Mouse (Mus musculus): ENCODE measurements at regions not wholly inside any gene's neighbourhood (a gene's known extent, or its start where the extent isn't known, plus 50 kb on each side); places are given as distances from the start of the nearest gene placed in this dataset.

DNA sequence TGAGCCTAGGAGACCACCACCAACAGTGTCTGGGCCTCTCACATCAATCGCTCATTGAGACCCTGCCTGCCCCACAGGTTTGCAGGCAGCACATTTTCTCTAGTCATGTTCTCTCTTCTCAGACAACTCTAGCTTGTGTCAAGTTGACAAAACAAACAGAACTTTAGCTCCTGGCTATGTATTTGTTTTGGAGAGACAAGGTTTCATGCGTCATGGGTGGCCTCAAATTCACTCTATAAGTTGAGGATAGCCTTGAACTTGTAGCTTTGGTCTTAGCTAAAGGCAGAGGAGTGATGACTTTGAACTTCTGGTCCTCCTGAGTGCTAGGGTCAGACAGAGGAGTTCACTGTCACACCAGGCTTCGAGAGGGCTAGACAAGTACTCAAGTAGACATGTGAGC is 123.5 kb downstream of the Zfp706 start:
- Histone ChIP-seq H3K9me3 (0 out of 2 replicates have a peak, but pooled peaks cover 3% of the 10 kb centered on the region), H3K27me3 (no peaks in the 10 kb centered on the region), H3K4me1 (peaks cover 2% of the 10 kb centered on the region; the same call in 1 of the 2 replicates), H3K27ac (replicated peaks) (no peak overlapping the region), H3K36me3 (no peaks in the 10 kb centered on the region), H3K4me2 (replicated peaks) (no peak overlapping the region), H3K4me3 (no peak overlapping the region), H3K9ac (replicated peaks) (no peak overlapping the region)
- no peak for ATAC-seq (ENCODE audit: low FRiP score, low read depth)
- WGBS: 89% methylated on average over 3 of the region's 3 CpGs

DNA sequence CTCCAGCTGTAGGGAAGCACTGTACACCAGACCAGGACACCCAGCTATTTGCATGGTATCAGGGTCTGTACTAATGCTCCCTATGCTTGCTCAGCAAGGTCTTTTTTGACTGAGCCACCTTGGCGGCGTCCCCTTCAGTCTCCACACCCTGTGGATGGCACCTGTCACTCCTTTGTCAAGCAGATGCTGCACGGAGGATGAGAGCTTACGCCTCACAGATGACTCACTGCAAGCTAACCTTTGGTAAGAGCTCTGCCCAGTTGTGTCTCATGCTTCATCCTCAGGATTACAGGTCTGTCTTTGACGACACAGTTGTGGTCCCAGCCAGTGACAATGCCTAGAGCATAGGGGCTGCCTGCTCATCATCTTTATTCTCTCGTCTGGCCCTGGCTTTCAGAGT is 124.4 kb downstream of the Zfp706 start:
- Histone ChIP-seq H3K9me3 (0 out of 2 replicates have a peak, but pooled peaks cover 3% of the 10 kb centered on the region), H3K36me3 (no peaks in the 10 kb centered on the region), H3K9ac (replicated peaks) (no peak overlapping the region), H3K4me2 (replicated peaks) (no peak overlapping the region), H3K4me3 (no peak overlapping the region), H3K4me1 (peaks cover 11% of the 10 kb centered on the region), H3K27me3 (no peaks in the 10 kb centered on the region), H3K27ac (replicated peaks) (no peak overlapping the region)
- WGBS: 82% methylated on average over 6 of the region's 6 CpGs
- no peak for ATAC-seq (ENCODE audit: low FRiP score, low read depth)

DNA sequence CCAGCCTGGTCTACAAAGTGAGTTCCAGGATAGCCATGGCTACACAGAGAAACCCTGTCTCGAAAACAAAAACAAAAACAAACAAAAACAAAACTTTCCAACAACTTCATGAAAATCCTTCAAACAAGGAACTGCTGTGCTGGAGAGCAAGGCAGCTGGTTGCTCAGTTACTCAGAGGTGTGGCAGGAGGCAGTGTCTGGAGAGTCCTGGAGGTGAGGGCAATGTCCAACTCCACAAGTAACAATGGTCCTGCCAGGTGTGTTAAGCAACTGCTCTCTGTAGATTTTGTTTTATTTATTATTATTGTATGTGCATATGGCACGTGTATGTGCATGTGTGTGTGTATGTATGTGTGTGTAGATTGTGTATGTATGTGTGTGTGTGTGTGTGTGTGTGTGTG is 126.0 kb downstream of the Zfp706 start:
- Histone ChIP-seq H3K27ac (replicated peaks) (no peak overlapping the region), H3K4me2 (replicated peaks) (no peak overlapping the region), H3K9me3 (0 out of 2 replicates have a peak, but pooled peaks cover 3% of the 10 kb centered on the region), H3K4me3 (no peak overlapping the region), H3K36me3 (no peaks in the 10 kb centered on the region), H3K4me1 (peaks cover 12% of the 10 kb centered on the region), H3K9ac (replicated peaks) (no peak overlapping the region), H3K27me3 (no peaks in the 10 kb centered on the region)
- no peak for ATAC-seq (ENCODE audit: low FRiP score, low read depth)
- 77% methylated on average over 2 of the region's 2 CpGs for WGBS

DNA sequence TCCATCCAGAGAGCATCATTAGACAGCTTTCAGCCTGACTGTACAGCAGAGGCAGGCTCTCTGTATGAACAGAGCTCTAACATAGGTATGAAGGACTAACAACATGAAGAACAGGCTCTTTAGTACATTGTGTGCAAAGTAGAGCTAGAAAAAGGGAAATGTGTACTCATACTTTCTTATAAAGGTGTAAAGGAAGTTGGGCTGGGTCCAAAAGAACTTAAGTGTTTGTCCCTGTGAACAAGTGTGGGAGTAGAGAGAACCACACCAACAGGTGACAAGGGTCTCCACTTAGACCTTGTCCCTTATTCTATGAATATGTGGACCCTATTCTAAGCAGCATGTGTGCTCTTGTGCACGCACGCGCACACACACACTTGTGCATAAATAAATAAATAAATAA is 127.0 kb downstream of the Zfp706 start:
- no peak for ATAC-seq (ENCODE audit: low FRiP score, low read depth)
- 98% methylated on average over 3 of the region's 3 CpGs for WGBS

DNA sequence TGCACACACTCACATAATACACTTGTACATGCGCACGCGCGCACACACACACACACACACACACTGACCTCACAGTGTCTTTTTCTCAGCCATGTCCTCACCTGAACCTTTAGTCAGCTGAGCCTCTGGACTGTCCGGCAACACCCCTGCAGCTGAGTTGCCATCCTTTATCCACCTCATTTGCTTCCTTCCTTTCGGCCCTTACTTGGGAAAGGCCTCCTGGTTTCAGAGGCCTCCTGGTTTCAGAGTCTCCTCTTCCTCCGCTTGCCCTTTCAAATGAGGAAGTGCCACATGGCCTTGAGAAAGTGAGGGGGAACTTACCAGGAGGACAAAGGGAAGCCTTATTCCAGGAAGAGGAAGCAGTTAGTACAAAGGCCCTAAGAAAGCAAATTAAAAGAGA is 128.0 kb downstream of the Zfp706 start:
- no peak overlapping the region for H3K4me2 ChIP-seq (replicated peaks)
- no peak overlapping the region for H3K27ac ChIP-seq (replicated peaks)
- no peak overlapping the region for H3K9ac ChIP-seq (replicated peaks)
- 0 out of 2 replicates have a peak, but pooled peaks cover 3% of the 10 kb centered on the region for H3K9me3 ChIP-seq
- H3K36me3 ChIP-seq: no peaks in the 10 kb centered on the region
- ATAC-seq (ENCODE audit: low FRiP score, low read depth): no peak
- H3K4me1 ChIP-seq: peaks cover 12% of the 10 kb centered on the region
- H3K27me3 ChIP-seq: no peaks in the 10 kb centered on the region
- 86% methylated on average over 7 of the region's 7 CpGs for WGBS
- no peak overlapping the region for H3K4me3 ChIP-seq

More for the DNA sequence above, 127.0 kb downstream of the Zfp706 start:
- H3K36me3 ChIP-seq: no peaks in the 10 kb centered on the region
- H3K9ac ChIP-seq (replicated peaks): no peak overlapping the region
- no peaks in the 10 kb centered on the region for H3K27me3 ChIP-seq
- peaks cover 12% of the 10 kb centered on the region for H3K4me1 ChIP-seq
- no peak overlapping the region for H3K4me3 ChIP-seq
- H3K27ac ChIP-seq (replicated peaks): no peak overlapping the region
- no peak overlapping the region for H3K4me2 ChIP-seq (replicated peaks)
- 0 out of 2 replicates have a peak, but pooled peaks cover 3% of the 10 kb centered on the region for H3K9me3 ChIP-seq

DNA sequence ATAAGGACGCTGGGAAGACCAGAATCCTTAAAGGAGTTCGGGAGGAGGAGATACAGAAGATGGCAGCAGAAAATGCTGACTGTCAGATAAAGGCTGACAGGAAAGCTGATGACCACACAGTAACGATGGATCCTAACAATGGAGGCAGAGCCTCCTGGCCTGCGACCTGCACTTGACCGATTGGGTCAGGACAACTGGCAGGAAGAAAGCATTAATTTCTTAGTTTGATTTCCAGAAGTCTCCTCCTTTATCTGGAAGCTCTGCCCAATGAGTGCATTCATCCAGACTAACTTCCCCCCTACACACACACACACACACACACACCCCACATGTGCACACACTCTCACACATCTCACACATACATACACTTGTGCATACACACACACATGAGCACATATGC is 128.6 kb downstream of the Zfp706 start:
- 33% methylated on average over 5 of the region's 5 CpGs for WGBS
- H3K4me2 ChIP-seq (replicated peaks): no peak overlapping the region
- no peak overlapping the region for H3K4me3 ChIP-seq
- H3K27me3 ChIP-seq: no peaks in the 10 kb centered on the region
- no peak overlapping the region for H3K9ac ChIP-seq (replicated peaks)
- ATAC-seq (ENCODE audit: low FRiP score, low read depth): no peak
- H3K36me3 ChIP-seq: no peaks in the 10 kb centered on the region
- H3K4me1 ChIP-seq: peaks cover 17% of the 10 kb centered on the region
- H3K27ac ChIP-seq (replicated peaks): 0 out of 2 replicates have a peak overlapping the region, but pooled peaks have one; percentile 11
- 0 out of 2 replicates have a peak, but pooled peaks cover 3% of the 10 kb centered on the region for H3K9me3 ChIP-seq

DNA sequence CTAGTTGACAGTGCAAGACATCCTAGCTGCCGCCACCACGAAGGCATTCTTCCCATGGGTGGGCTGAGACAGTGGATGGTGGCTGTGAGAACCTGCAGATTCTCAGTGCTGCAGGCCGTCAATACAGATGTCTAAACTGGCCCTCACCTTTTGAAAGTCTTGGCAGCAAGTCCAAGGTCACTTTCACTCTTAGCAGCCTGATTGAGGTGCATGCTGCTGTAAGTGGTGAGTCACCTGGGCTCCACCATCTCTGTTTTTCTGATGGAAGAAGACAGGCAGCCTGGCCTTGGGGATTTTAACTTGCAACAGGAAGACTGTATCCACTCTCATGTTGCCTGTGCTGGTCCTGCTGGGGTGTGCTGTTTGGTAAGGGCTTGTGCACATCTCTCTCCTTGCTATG is 129.3 kb downstream of the Zfp706 start:
- Histone ChIP-seq H3K4me3 (no peak overlapping the region), H3K4me2 (replicated peaks) (no peak overlapping the region), H3K4me1 (peaks cover 24% of the 10 kb centered on the region), H3K36me3 (no peaks in the 10 kb centered on the region), H3K27me3 (no peaks in the 10 kb centered on the region), H3K9ac (replicated peaks) (no peak overlapping the region), H3K9me3 (no peaks in the 10 kb centered on the region), H3K27ac (replicated peaks) (peak overlapping the region; percentile 42; the same call in 1 of the 2 replicates)
- ATAC-seq (ENCODE audit: low FRiP score, low read depth): no peak
- WGBS: 83% methylated on average over 3 of the region's 3 CpGs

DNA sequence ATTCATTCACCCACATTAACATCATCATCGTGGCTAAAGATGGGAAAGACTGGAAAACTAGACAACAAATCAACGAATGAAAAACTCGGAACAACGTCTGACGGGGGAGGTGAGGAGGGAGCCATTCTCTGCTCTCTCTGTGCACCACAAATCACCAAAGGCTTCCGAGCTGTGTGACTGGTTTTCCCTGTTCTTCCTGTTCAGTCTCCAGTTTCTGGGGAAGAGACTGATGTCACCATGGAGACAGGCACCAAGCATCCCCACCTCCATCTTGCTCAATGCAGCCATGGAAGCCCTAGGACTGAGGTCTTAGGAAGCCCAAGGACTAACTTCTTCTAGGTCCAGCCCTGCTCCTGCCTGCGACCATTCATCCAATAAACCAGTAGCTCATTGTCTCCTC is 130.1 kb downstream of the Zfp706 start:
- no peak overlapping the region for H3K9ac ChIP-seq (replicated peaks)
- 73% methylated on average over 7 of the region's 7 CpGs for whole genome bisulfite sequencing
- H3K27me3 ChIP-seq: no peaks in the 10 kb centered on the region
- H3K36me3 ChIP-seq: no peaks in the 10 kb centered on the region
- no peaks in the 10 kb centered on the region for H3K9me3 ChIP-seq
- no peak overlapping the region for H3K4me3 ChIP-seq
- no peak for ATAC-seq (ENCODE audit: low FRiP score, low read depth)
- H3K4me2 ChIP-seq (replicated peaks): no peak overlapping the region
- H3K27ac ChIP-seq (replicated peaks): no peak overlapping the region
- H3K4me1 ChIP-seq: peaks cover 28% of the 10 kb centered on the region

DNA sequence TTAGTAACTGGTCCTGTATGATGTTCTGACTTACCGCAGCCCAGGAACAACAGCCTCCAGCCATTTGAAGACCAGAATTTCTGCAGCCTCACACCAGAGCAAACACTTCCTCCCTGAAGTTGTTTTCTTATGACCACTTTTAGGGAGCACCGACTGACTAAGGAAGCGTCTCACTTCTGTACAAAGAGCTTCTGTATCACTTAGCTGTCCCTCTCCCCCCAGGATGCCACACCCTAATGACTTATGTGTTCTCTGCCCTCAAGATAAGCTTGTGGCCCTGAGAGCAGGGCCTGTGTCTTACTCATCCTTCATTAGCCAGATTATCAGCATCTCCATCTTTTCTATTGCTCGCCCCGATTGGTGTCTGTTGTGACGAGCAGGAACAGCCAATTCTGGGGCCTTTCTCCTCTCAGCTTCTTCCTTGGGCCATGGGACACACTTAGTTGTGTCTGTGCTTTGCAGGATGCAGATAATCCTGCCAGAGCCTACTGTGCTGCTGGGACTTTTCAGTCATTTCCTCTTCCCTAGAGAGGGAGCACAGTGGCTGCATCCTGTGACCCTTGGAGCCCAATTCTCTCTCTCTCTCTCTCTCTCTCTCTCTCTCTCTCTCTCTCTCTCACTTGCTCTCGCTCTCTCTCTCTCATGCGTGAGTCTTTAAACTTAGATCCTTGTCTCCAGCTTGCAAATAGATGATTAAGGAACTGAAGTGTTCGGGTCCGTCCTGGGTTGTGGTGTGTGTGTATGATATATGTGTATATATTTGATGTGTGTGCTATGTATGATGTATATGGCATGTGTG is 131.4 kb downstream of the Zfp706 start:
- Histone ChIP-seq H3K36me3 (no peaks in the 10 kb centered on the region), H3K4me1 (peaks cover 28% of the 10 kb centered on the region), H3K4me2 (replicated peaks) (no peak overlapping the region), H3K27me3 (no peaks in the 10 kb centered on the region), H3K27ac (replicated peaks) (no peak overlapping the region), H3K4me3 (no peak overlapping the region), H3K9me3 (no peaks in the 10 kb centered on the region), H3K9ac (replicated peaks) (no peak overlapping the region)
- WGBS: 89% methylated on average over 10 of the region's 10 CpGs
- ATAC-seq (ENCODE audit: low FRiP score, low read depth): no peak

DNA sequence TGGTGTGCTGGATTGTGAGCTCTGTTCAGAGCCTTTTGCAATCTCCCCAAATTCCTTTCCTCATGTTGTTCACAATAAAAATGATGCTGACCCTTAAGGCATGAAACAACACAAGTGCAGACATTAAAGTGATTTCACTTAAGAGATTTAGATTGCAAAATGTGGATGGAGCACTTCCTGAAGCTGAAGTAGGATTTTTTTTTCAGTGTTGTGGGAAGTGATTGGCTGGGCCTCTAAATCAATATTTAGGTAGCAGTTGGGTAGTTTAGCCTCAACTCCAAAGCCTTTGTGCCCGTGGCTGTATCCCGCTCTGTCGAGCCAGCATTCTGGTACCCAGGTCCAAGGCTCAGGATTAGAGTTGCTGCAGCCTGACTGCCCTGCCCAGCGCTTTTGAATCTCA is 133.0 kb downstream of the Zfp706 start:
- Histone ChIP-seq H3K9me3 (no peaks in the 10 kb centered on the region), H3K4me3 (no peak overlapping the region), H3K4me2 (replicated peaks) (no peak overlapping the region), H3K27ac (replicated peaks) (peak overlapping the region; percentile 79; the same call in 1 of the 2 replicates), H3K9ac (replicated peaks) (no peak overlapping the region), H3K4me1 (peaks cover 28% of the 10 kb centered on the region), H3K36me3 (no peaks in the 10 kb centered on the region), H3K27me3 (no peaks in the 10 kb centered on the region)
- 81% methylated on average over 4 of the region's 4 CpGs for WGBS
- ATAC-seq (ENCODE audit: low FRiP score, low read depth): no peak

DNA sequence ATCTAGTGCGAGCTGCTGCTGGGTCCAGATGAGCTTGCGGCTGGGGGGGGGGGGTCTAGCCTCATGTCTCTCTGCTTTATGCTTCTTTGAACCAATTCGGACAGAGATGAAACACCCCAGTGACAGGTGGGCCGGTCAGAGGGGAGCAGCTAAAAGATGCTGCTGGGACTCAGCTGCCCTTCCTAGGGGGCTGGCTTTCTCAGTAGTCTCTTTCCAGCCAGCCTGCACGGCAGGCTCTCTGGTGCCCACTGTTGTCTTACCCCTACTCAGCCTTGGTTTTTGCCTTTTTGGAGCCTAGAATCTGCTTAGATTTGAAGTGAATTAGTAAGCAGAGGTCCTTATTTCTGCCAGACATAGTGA is 133.7 kb downstream of the Zfp706 start:
- Histone ChIP-seq H3K4me1 (peaks cover 24% of the 10 kb centered on the region), H3K27me3 (no peaks in the 10 kb centered on the region), H3K4me3 (no peak overlapping the region), H3K36me3 (no peaks in the 10 kb centered on the region), H3K27ac (replicated peaks) (peak overlapping the region; percentile 79), H3K4me2 (replicated peaks) (peak overlapping the region; percentile 24), H3K9me3 (no peaks in the 10 kb centered on the region), H3K9ac (replicated peaks) (0 out of 2 replicates have a peak overlapping the region, but pooled peaks have one; percentile 21)
- ATAC-seq (ENCODE audit: low FRiP score, low read depth): no peak; the same call in 1 of the 2 replicates
- WGBS: 13% methylated on average over 5 of the region's 5 CpGs

DNA sequence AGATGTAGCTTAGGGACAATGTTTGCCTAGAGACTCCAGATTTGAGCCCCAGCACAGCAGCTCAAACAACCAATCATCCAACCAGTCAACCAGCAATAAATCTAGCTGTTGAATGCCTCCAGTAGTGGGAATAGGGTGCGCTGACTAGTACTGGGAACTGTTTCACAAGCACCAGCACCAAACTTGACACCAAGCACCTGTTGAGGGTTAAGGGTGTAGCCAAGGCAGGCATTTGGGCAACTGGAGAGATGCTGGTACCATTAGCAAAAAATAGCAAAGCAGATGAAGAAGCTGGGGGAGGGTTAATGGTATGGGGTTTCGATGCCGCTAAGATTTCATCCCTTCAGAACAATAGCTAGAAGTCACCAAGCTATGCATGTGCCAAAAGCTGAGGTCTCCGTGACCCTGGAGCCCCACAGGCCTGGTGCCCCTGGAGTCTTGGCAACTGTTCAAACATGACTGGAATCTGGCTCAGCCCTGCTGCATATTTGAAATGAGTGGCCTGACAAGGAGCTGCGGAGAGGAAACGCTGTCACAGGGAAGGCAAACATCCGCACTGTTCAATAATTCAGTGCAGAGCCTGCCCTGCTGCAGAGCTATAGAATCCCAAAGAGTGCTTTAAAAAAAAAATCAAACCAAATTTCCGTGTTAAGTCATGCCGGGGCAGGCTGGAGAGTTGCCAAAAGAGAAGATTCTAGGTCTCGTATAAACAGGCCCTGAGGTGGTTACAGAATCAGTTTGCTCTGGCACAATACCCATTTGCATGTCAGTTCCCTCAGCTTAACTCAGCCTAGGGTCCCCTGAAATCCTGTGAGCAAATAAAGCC is 134.3 kb downstream of the Zfp706 start:
- H3K27me3 ChIP-seq: no peaks in the 10 kb centered on the region
- H3K27ac ChIP-seq (replicated peaks): peak overlapping the region; percentile 79
- WGBS: 13% methylated on average over 10 of the region's 10 CpGs
- no peaks in the 10 kb centered on the region for H3K36me3 ChIP-seq
- peak; percentile 80 for ATAC-seq (ENCODE audit: low FRiP score, low read depth)
- H3K4me2 ChIP-seq (replicated peaks): peak overlapping the region; percentile 24
- H3K9ac ChIP-seq (replicated peaks): 0 out of 2 replicates have a peak overlapping the region, but pooled peaks have one; percentile 21
- H3K9me3 ChIP-seq: no peaks in the 10 kb centered on the region
- H3K4me3 ChIP-seq: no peak overlapping the region
- peaks cover 18% of the 10 kb centered on the region for H3K4me1 ChIP-seq

All from midbrain, embryonic 12.5 days (tissue).